Mouse (Mus musculus) limb, embryonic 13.5 days (tissue): ENCODE data around the gene Parp14. TPM values are rescaled to one million over a fixed set of nuclear protein-coding genes. Genes with fewer than 3 reads are reported as not detected.

Experiments
- ATAC-seq: fragments of 200-750 bp; cut with Nextera tagmentation; 2 replicates; pipeline ENCODE4 v1.8.0; 2017; ENCODE audit warnings: low read depth, moderate number of reproducible peaks, moderate TSS enrichment; ENCODE audit not compliant: low FRiP score
- H3K27ac ChIP-seq: fragments of 300-500 bp; sonication (generic); 2 replicates; pipeline ENCODE4 v1.5.1; 2015; ENCODE audit warnings: inconsistent platforms, mild to moderate bottlenecking, moderate library complexity
- H3K27me3 ChIP-seq: fragments of 300-500 bp; sonication (generic); 2 replicates; pipeline ENCODE4 v1.6.1; 2015; ENCODE audit warnings: mild to moderate bottlenecking, inconsistent platforms
- H3K36me3 ChIP-seq: fragments of 300-500 bp; sonication (generic); 2 replicates; pipeline ENCODE4 v1.6.1; 2015; ENCODE audit warnings: inconsistent platforms, mild to moderate bottlenecking, moderate library complexity
- H3K4me1 ChIP-seq: fragments of 300-500 bp; sonication (generic); 2 replicates; pipeline ENCODE4 v1.6.1; 2015; ENCODE audit warnings: inconsistent platforms
- H3K4me2 ChIP-seq: fragments of 300-500 bp; sonication (generic); replicated peaks from 2 replicates; pipeline ENCODE4 v1.6.1; 2015; ENCODE audit warnings: inconsistent platforms, mild to moderate bottlenecking, moderate library complexity
- H3K4me3 ChIP-seq: fragments of 300-500 bp; sonication (generic); 2 replicates; pipeline ENCODE4 v1.5.1; 2015; ENCODE audit warnings: moderate library complexity, mild to moderate bottlenecking, inconsistent platforms
- H3K9ac ChIP-seq: fragments of 300-500 bp; sonication (generic); 2 replicates; pipeline ENCODE4 v1.6.1; 2015; ENCODE audit warnings: mild to moderate bottlenecking, inconsistent platforms
- H3K9me3 ChIP-seq: fragments of 300-500 bp; sonication (generic); 2 replicates; pipeline ENCODE4 v1.6.1; 2016; ENCODE audit warnings: inconsistent platforms
- WGBS: fragments of 180-500 bp; shearing (Covaris S2); methylation state at CpG from one replicate; pipeline ENCODE4 v1.1.7; 2015; 5-methylcytosine and 5-hydroxymethylcytosine counted together
- polyA plus RNA-seq: library from polyadenylated mRNA; unstranded; fragments of >200 nt; fragmentation: Nextera tagmentation; extraction: Ambion mirVana; gene quantifications from 2 replicates; pipeline ENCODE4 v1.2.1, GENCODE M21; 2015

Parp14 gene
- polyA plus RNA-seq, 1 experiment from 2014 or later, result 0.59 TPM

DNA sequence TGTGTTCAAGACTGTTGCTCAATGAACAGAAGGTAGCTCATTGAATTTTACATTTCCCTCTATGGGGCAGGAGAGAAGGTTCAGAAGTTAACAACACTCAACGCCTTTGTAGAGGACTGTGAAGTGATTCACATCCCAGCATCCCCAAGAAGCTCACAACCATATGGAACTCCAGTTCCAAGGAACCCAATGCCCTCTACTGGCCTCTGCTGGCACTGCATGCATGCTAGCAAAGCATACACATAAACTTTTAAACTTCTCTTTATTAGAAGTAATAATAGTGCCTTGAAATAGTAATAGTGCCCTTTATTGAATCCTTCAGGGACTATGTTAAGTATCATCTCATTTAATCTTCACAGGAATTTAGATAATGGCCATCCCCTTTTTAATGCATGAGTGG lies 9.3 kb downstream of the Parp14 start:
- H3K4me2 ChIP-seq, result no peak overlapping the region
- no peak overlapping the region for H3K4me3 ChIP-seq
- H3K27ac ChIP-seq, result no peak overlapping the region
- H3K9ac ChIP-seq, result no peak overlapping the region
- no peaks in the 10 kb centered on the region for H3K4me1 ChIP-seq
- WGBS, result 84% methylated on average over 1 of the region's 1 CpGs
- 0 out of 2 replicates have a peak, but pooled peaks cover 4% of the 10 kb centered on the region for H3K27me3 ChIP-seq
- no peaks in the 10 kb centered on the region for H3K36me3 ChIP-seq
- H3K9me3 ChIP-seq, result 0 out of 2 replicates have a peak, but pooled peaks cover 3% of the 10 kb centered on the region
- no peak for ATAC-seq

DNA sequence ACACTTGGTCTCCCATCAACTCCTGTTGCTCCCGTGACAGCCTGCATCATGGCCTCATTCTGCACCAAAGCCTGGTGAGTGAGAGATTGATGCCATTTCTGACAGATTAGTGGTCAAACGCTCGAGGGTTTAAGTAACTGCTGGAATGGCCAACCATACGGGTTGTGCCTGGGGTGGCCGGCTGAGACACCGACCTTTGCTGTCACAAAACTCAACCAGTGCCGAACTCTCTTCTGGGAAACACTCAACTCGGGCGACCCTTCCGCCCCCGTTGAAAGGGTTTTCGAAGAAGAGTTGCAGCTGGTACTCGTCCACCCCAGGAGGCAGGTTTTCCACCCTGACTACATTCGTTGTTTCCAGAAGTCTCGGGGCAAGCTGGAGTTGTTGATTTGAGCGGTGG lies 11.1 kb downstream of the Parp14 start:
- no peak overlapping the region for H3K9ac ChIP-seq
- H3K4me3 ChIP-seq, result no peak overlapping the region
- H3K4me2 ChIP-seq, result no peak overlapping the region
- H3K36me3 ChIP-seq, result no peaks in the 10 kb centered on the region
- 0 out of 2 replicates have a peak, but pooled peaks cover 4% of the 10 kb centered on the region for H3K27me3 ChIP-seq
- 84% methylated on average over 16 of the region's 16 CpGs for WGBS
- no peak for ATAC-seq
- no peak overlapping the region for H3K27ac ChIP-seq
- H3K9me3 ChIP-seq, result 0 out of 2 replicates have a peak, but pooled peaks cover 3% of the 10 kb centered on the region
- H3K4me1 ChIP-seq, result no peaks in the 10 kb centered on the region

DNA sequence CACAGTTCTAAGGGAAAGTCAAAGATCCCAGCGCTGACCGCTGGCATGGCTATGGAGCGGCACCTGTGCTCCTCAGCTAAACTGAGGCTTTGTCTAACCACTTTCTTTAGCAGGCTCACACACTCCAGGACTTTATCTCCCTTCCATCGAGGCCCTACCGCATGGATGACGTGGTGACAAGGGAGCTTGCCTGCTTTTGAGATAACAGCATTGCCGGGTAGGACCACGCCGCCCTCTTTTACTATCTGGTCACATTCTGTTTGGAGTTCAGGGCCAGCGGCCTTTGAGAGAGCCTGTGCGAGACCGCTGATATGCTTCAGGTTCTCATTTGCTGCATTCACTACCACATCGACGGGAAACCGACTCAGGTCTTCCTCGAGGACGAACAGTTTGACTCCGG lies 14.6 kb downstream of the Parp14 start:
- no peak overlapping the region for H3K27ac ChIP-seq
- WGBS, result 93% methylated on average over 18 of the region's 18 CpGs
- no peak overlapping the region for H3K4me2 ChIP-seq
- no peaks in the 10 kb centered on the region for H3K36me3 ChIP-seq
- H3K9me3 ChIP-seq, result no peaks in the 10 kb centered on the region
- H3K27me3 ChIP-seq, result no peaks in the 10 kb centered on the region
- no peak overlapping the region for H3K4me3 ChIP-seq
- no peak for ATAC-seq
- no peak overlapping the region for H3K9ac ChIP-seq
- no peaks in the 10 kb centered on the region for H3K4me1 ChIP-seq

DNA sequence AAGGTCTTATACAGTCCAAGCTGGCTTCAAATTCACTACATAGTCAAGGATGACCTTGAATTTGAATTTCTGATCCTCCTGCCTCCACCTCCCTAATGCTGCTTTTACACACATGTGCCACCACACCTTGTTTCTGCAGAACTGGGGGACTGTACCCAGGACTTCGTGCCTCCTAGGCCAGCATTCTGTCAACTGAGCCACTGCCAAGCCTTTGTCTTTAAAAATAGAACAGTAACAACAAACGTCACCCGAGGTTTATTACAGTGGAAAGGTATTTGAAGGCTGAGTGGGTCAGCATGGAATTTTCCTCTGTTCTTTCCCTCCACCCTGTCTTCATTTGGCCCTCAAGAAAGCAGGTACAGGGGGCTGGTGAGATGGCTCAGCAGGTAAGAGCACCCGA lies 15.5 kb downstream of the Parp14 start:
- H3K36me3 ChIP-seq, result no peaks in the 10 kb centered on the region
- ATAC-seq, result no peak
- H3K9me3 ChIP-seq, result no peaks in the 10 kb centered on the region
- no peaks in the 10 kb centered on the region for H3K27me3 ChIP-seq
- no peak overlapping the region for H3K4me2 ChIP-seq
- no peak overlapping the region for H3K27ac ChIP-seq
- WGBS, result 71% methylated on average over 4 of the region's 4 CpGs
- no peak overlapping the region for H3K9ac ChIP-seq
- no peaks in the 10 kb centered on the region for H3K4me1 ChIP-seq
- no peak overlapping the region for H3K4me3 ChIP-seq

DNA sequence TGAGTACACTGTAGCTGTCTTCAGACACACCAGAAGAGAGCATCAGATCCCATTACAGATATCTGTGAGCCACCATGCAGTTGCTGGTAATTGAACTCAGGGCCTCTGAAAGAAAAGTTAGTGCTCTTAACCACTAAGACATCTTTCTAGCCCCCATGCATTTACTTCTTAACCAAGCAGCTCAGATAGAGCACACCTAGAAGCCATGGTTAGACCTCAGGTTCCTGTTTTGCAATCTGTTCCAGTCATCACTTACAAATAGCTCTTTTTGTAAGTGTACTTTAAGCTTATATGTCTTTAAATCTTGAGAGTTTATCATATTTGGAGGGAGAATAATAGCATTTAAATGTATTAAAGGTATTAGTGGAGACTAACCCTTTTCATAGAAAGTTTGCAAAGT lies 24.2 kb downstream of the Parp14 start:
- Histone ChIP-seq H3K27me3 (no peaks in the 10 kb centered on the region), H3K4me2 (no peak overlapping the region), H3K4me3 (no peak overlapping the region), H3K9me3 (no peaks in the 10 kb centered on the region), H3K4me1 (no peaks in the 10 kb centered on the region), H3K36me3 (no peaks in the 10 kb centered on the region), H3K27ac (no peak overlapping the region), H3K9ac (no peak overlapping the region)
- ATAC-seq, result no peak

DNA sequence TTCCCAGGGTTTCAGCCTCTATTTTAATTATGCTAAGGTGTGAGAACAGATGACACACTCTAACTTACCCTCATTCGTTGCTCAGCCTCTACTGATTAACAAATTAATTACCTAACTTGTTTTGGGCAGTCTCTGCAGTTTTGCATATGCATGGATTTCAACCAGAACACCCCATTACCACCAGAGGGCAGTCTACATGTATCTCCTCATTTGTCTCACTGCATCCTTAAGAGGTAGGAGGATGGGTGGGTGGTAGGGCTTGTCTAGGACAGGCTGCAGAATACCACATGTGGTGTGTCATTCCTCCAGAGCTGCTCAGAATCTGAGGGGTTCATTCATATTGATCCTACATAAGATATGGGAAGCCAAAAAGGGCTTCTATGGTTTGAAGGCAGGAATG lies 31.7 kb downstream of the Parp14 start:
- Histone ChIP-seq H3K9me3 (no peaks in the 10 kb centered on the region), H3K4me2 (no peak overlapping the region), H3K4me3 (no peak overlapping the region), H3K27ac (no peak overlapping the region), H3K9ac (no peak overlapping the region), H3K4me1 (no peaks in the 10 kb centered on the region), H3K27me3 (no peaks in the 10 kb centered on the region), H3K36me3 (no peaks in the 10 kb centered on the region)
- 33% methylated on average over 1 of the region's 1 CpGs for WGBS
- no peak for ATAC-seq

DNA sequence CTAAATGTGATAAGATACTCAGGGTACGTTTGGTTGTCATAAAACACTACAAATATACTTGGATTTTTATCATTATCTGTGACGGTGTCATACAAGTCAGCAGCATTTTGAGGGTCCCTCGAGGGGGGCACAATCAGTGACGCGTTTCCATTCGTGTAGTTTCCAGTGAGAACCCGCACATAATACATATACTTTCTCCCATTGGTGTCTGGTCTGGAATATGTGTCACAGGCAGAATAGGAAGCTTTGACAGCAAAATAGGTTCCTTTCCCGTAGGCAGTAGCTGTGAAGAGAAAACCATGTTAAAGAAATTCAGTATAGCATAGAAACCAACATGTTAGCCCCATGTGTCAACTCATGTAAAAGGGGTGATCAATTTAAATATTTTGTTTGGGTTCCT lies 36.7 kb downstream of the Parp14 start:
- H3K4me3 ChIP-seq, result no peak overlapping the region
- no peaks in the 10 kb centered on the region for H3K4me1 ChIP-seq
- H3K27ac ChIP-seq, result no peak overlapping the region
- no peaks in the 10 kb centered on the region for H3K27me3 ChIP-seq
- H3K9ac ChIP-seq, result no peak overlapping the region
- H3K36me3 ChIP-seq, result no peaks in the 10 kb centered on the region
- H3K4me2 ChIP-seq, result no peak overlapping the region
- ATAC-seq, result no peak
- no peaks in the 10 kb centered on the region for H3K9me3 ChIP-seq
- 92% methylated on average over 8 of the region's 8 CpGs for WGBS

DNA sequence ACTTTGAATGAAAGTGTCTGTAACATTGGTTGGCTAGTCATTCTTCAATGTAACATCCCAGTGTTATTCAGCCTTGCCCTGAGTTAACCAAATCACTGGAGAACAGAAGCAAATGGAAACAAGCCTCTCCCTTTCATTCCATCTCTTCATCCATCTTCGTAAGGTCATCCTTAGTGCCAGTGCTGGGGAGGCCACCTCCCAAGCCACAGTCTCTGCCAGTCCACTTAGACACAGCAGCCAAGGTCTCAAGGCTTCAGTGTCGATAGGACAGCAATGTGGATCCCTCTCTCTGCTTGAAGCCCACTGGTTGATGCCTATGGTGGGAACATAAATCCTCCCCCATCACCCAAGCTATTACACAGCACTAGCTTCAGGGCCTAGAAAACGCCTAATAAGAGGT lies 38.4 kb downstream of the Parp14 start:
- Histone ChIP-seq H3K9me3 (no peaks in the 10 kb centered on the region), H3K36me3 (peaks cover 1% of the 10 kb centered on the region), H3K4me2 (no peak overlapping the region), H3K27ac (no peak overlapping the region), H3K4me3 (no peak overlapping the region), H3K27me3 (no peaks in the 10 kb centered on the region), H3K9ac (no peak overlapping the region), H3K4me1 (no peaks in the 10 kb centered on the region)
- 89% methylated on average over 3 of the region's 3 CpGs for WGBS
- ATAC-seq, result no peak

DNA sequence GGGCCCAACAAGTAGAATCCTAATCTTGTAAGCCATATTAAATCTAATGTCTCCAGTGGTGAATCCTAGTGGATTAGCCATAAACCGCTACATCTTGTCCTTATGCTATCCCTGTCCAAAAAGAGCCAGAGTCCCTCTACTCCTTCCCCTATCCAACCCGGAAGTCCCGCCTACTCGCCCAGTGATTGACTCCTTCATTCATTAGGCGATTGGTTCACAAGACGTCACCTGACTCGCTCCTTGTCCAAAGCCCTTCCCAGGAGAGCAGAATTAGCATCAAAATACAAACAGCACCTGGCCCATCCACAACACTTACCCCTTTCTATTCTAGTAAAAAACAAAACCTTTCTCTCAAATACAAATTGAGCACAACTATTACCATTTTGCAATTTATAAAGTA lies 41.3 kb downstream of the Parp14 start:
- Histone ChIP-seq H3K9ac (no peak overlapping the region), H3K4me1 (no peaks in the 10 kb centered on the region), H3K9me3 (no peaks in the 10 kb centered on the region), H3K4me2 (no peak overlapping the region), H3K36me3 (peaks cover 26% of the 10 kb centered on the region), H3K27ac (no peak overlapping the region), H3K4me3 (no peak overlapping the region), H3K27me3 (no peaks in the 10 kb centered on the region)
- 37% methylated on average over 7 of the region's 7 CpGs for WGBS
- ATAC-seq, result no peak

DNA sequence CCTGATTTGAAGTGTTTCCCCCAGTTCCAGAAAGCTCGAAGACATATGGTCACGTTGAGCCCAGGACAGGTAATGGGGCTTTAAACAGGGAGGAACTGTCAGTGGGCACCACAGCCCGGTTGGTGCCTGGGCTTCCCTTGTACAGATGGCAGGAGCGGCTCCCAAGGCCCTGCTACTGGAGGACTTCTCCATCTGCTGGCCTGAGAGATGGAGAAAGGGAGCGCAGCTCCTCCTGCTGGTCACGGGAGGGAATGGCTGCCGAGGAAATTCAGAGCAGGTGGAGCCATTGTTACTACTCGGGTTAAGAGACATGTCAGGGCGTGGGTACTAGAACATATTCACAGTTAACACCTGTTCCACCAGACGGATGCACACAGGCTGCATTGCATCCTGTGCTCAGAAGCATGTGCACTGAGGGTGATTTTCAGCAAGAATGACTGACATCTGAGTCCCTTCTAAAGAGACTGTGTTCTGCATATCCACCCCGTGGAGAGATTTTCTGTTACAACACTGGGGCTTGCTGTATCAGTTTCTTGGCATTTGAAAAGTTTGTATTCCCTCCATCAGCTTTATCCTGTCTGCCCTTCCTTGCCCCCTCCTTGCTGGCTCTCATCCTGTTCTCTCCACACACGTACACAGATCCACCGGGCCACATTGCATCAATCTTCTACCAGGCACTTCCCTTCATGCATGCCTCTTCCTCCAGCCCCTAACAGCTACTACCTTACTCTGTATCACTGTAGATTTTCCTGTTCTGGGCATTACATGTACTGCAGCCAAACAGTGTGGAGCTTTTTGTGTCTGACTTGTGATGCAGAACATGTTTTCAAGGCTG lies 53.9 kb downstream of the Parp14 start:
- no peak overlapping the region for H3K4me3 ChIP-seq
- 37% methylated on average over 13 of the region's 13 CpGs for WGBS
- no peak overlapping the region for H3K27ac ChIP-seq
- peaks cover 20% of the 10 kb centered on the region for H3K36me3 ChIP-seq
- H3K4me1 ChIP-seq, result no peaks in the 10 kb centered on the region
- H3K4me2 ChIP-seq, result no peak overlapping the region
- no peaks in the 10 kb centered on the region for H3K27me3 ChIP-seq
- H3K9me3 ChIP-seq, result no peaks in the 10 kb centered on the region
- peak; percentile 54 for ATAC-seq
- H3K9ac ChIP-seq, result no peak overlapping the region

DNA sequence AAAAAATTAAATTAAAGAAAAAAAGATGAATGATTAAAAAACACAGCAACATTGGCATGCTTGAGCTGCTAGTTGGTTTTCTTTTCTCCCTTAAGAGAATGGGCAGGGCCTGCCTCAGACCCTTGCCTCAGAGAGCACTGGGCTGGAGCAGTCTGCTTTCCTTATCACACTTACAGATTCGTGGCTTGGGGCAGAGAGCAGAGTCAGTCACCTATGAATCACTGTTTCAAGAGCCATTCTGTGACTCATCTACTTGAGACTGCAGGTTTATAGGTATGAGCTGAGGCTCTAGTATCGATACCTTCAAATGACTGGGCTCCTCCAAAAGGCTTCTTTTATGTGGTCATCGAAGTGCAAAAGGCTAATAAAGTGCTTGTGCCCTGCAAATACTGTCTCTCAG lies 58.2 kb downstream of the Parp14 start:
- Histone ChIP-seq H3K27me3 (no peaks in the 10 kb centered on the region), H3K36me3 (no peaks in the 10 kb centered on the region; the same call in 1 of the 2 replicates), H3K27ac (no peak overlapping the region), H3K9ac (no peak overlapping the region), H3K4me2 (no peak overlapping the region), H3K4me1 (no peaks in the 10 kb centered on the region), H3K9me3 (no peaks in the 10 kb centered on the region), H3K4me3 (no peak overlapping the region)
- ATAC-seq, result no peak
- WGBS, result 65% methylated on average over 3 of the region's 3 CpGs

DNA sequence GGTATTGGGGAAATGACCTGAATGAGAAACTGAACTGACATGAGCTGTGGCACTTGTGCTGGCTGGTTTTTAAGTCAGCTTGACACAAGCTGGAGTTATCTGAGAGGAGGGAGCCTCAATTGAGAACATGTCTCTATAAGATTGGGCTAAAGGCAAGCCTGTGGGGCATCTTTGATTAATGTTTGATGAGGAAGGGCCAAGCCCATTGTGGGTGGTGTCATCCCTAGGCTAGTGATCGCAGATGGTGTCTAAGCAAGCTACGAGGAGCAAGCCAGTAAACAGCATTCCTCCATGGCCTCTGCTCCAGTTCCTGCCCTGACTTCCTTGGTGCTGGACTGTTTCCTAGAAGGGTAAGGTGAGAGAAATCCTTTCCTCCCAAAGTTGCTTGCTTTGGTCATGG lies 62.5 kb downstream of the Parp14 start:
- no peak overlapping the region for H3K4me3 ChIP-seq
- no peaks in the 10 kb centered on the region for H3K27me3 ChIP-seq
- ATAC-seq, result no peak
- H3K36me3 ChIP-seq, result no peaks in the 10 kb centered on the region
- H3K9me3 ChIP-seq, result no peaks in the 10 kb centered on the region
- no peak overlapping the region for H3K9ac ChIP-seq
- H3K27ac ChIP-seq, result no peak overlapping the region
- 95% methylated on average over 2 of the region's 2 CpGs for WGBS
- no peaks in the 10 kb centered on the region for H3K4me1 ChIP-seq
- H3K4me2 ChIP-seq, result no peak overlapping the region

DNA sequence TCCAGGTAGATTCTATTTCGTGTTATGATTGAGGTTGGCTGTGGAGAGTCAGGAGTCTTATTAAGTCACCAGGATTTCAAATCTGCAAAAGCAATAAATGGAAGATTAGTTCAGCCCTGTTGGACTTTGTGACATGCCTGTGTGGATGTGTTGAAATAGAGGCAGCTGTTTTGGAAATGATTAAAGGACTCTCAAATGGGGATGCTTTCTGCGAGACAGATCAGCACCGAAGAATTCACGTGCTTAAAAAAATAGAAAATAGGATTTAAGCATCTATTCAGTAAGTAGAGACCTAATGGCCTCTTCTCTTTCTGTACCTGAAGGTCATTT lies 63.7 kb downstream of the Parp14 start:
- 85% methylated on average over 4 of the region's 4 CpGs for WGBS
- H3K9ac ChIP-seq, result no peak overlapping the region
- H3K4me2 ChIP-seq, result no peak overlapping the region
- H3K27ac ChIP-seq, result no peak overlapping the region
- no peaks in the 10 kb centered on the region for H3K27me3 ChIP-seq
- no peaks in the 10 kb centered on the region for H3K4me1 ChIP-seq
- no peak for ATAC-seq
- H3K9me3 ChIP-seq, result no peaks in the 10 kb centered on the region
- H3K4me3 ChIP-seq, result no peak overlapping the region
- H3K36me3 ChIP-seq, result no peaks in the 10 kb centered on the region
